Mouse (Mus musculus) thymus, adult 2 months (tissue): ENCODE results near the gene Pfdn4.

ENCODE experiments used
- CTCF ChIP-seq: fragments of 200-500 bp; IDR thresholded peaks from 2 replicates; pipeline ENCODE4 v1.5.1; 2012; ENCODE audit warnings: mild to moderate bottlenecking, control low read depth, low read length, moderate library complexity, borderline replicate concordance; ENCODE audit not compliant: control insufficient read depth, poor library complexity, insufficient read depth; ENCODE audit errors: extremely low read depth
- POLR2A ChIP-seq: fragments of 200-500 bp; IDR thresholded peaks from 2 replicates; pipeline ENCODE4 v1.6.1; 2012; ENCODE audit warnings: mild to moderate bottlenecking, low read length, control low read depth, moderate library complexity; ENCODE audit not compliant: control insufficient read depth, poor library complexity, insufficient read depth; ENCODE audit errors: extremely low read depth

- TF ChIP-seq CTCF, result no peak
- TF ChIP-seq POLR2A, result no peak
These were observed 39.6 kb downstream of the Pfdn4 start for GRCm38 (mm10) chr2:170535841-170536240.
